Mouse (Mus musculus) T-helper 17 cell (primary cell): ENCODE data around the gene Fut7.

ENCODE experiments used
- in situ Hi-C, 2 experiments: fragments of 300-600 bp; cut with MboI, MseI; formaldehyde crosslinking; loops; 1 replicate in 1 of 2; 2 replicates in 1 of 2; pipeline ENCODE4 v1.15.1; 2025; ENCODE audit warnings: high pct_unique_total_duplicates in 2 of 2

Gene Fut7

GRCm38 (mm10) chr2:25423626-25424025 lies 559 bp downstream of the Fut7 start:
- in situ Hi-C loops = loop anchor here in 1 of 2 experiments (10.0 kb wide), 1 partner anchor 1331 kb away; no protein-coding TSS in a partner anchor

- in situ Hi-C loops = loop anchor here in 1 of 2 experiments (10.0 kb wide), 1 partner anchor 1329 kb away; no protein-coding TSS in a partner anchor
Observed at GRCm38 (mm10) chr2:25425481-25425880, 2.4 kb downstream of the Fut7 start.

- in situ Hi-C loops = loop anchor here in 1 of 2 experiments (10.0 kb wide), 1 partner anchor 1328 kb away; no protein-coding TSS in a partner anchor
Observed at GRCm38 (mm10) chr2:25426721-25427191, 3.7 kb downstream of the Fut7 start.

GRCm38 (mm10) chr2:25427256-25427655 lies 4.2 kb downstream of the Fut7 start:
- in situ Hi-C loops = loop anchor here in 1 of 2 experiments (10.0 kb wide), 1 partner anchor 1328 kb away; no protein-coding TSS in a partner anchor

- in situ Hi-C loops = loop anchor here in 1 of 2 experiments (10.0 kb wide), 1 partner anchor 1326 kb away; no protein-coding TSS in a partner anchor
Observed at GRCm38 (mm10) chr2:25428442-25429236, 5.6 kb downstream of the Fut7 start, which contains the start of gene Abca2. Abca2 (plus strand) TSS chr2:25428703.

- in situ Hi-C loops = loop anchor here in 1 of 2 experiments (5.0 to 10.0 kb wide), 2 partner anchors 53 to 1325 kb away; no protein-coding TSS in a partner anchor
Observed at GRCm38 (mm10) chr2:25429435-25430180, 6.5 kb downstream of the Fut7 start.

- in situ Hi-C loops = loop anchor here in 1 of 2 experiments (5.0 kb wide), 1 partner anchor 52 kb away; no protein-coding TSS in a partner anchor
Observed at GRCm38 (mm10) chr2:25430395-25431233, 7.5 kb downstream of the Fut7 start.

- in situ Hi-C loops = loop anchor here in 1 of 2 experiments (5.0 kb wide), 1 partner anchor 51 kb away; no protein-coding TSS in a partner anchor
Observed at GRCm38 (mm10) chr2:25431308-25431855, 8.3 kb downstream of the Fut7 start.

- in situ Hi-C loops = loop anchor here in 1 of 2 experiments (5.0 kb wide), 1 partner anchor 50 kb away; no protein-coding TSS in a partner anchor
Observed at GRCm38 (mm10) chr2:25432326-25433098, 9.4 kb downstream of the Fut7 start.

GRCm38 (mm10) chr2:25433101-25433500 lies 10.0 kb downstream of the Fut7 start:
- in situ Hi-C loops = loop anchor here in 1 of 2 experiments (5.0 kb wide), 1 partner anchor 49 kb away; no protein-coding TSS in a partner anchor

- in situ Hi-C loops = loop anchor here in 1 of 2 experiments (5.0 kb wide), 1 partner anchor 48 kb away; no protein-coding TSS in a partner anchor
Observed at GRCm38 (mm10) chr2:25434292-25434691, 11.2 kb downstream of the Fut7 start.

- in situ Hi-C loops = no loop called here
Observed at GRCm38 (mm10) chr2:25436286-25436820, 13.3 kb downstream of the Fut7 start.

GRCm38 (mm10) chr2:25441067-25441466 lies 18.0 kb downstream of the Fut7 start:
- in situ Hi-C loops = loop anchor here in 1 of 2 experiments (10.0 kb wide), 1 partner anchor 814 kb away; no protein-coding TSS in a partner anchor

- in situ Hi-C loops = loop anchor here in 1 of 2 experiments (10.0 kb wide), 1 partner anchor 812 kb away; no protein-coding TSS in a partner anchor
Observed at GRCm38 (mm10) chr2:25442682-25443081, 19.6 kb downstream of the Fut7 start.

- in situ Hi-C loops = no loop called here
Observed at GRCm38 (mm10) chr2:25450853-25451647, 28.0 kb downstream of the Fut7 start.

- in situ Hi-C loops = no loop called here
Observed at GRCm38 (mm10) chr2:25452951-25453350, 29.9 kb downstream of the Fut7 start.

- in situ Hi-C loops = no loop called here
Observed at GRCm38 (mm10) chr2:25456205-25456953, 33.3 kb downstream of the Fut7 start, which contains the start of gene Clic3. Clic3 (plus strand) TSS chr2:25456838.
